Mouse (Mus musculus): Measurements from ENCODE around the gene Rorb. TPM values are rescaled to one million over a fixed set of nuclear protein-coding genes. Genes with fewer than 3 reads are reported as not detected.

The Rorb gene
- polyA plus RNA-seq, 1 experiment from 2014 or later, result 3.1 TPM

- H3K4me1 ChIP-seq (ENCODE audit: control insufficient read depth, insufficient read depth, low read length), result peaks cover 9% of the 10 kb centered on the region
- no peaks in the 10 kb centered on the region for H3K9me3 ChIP-seq (ENCODE audit: control insufficient read depth, low read length)
- H3K4me3 ChIP-seq (ENCODE audit: low read depth, low read length), result no peak overlapping the region
- H3K9ac ChIP-seq (ENCODE audit: low read length), result no peak overlapping the region
- H3K27ac ChIP-seq (ENCODE audit: low read depth, low read length), result peak overlapping the region; percentile 76; the same call in 1 of the 2 replicates
- no peaks in the 10 kb centered on the region for H3K27me3 ChIP-seq (ENCODE audit: control insufficient read depth, insufficient read depth, low read length)
- H3K4me2 ChIP-seq, result peak overlapping the region; percentile 9; the same call in 1 of the 2 replicates
- ATAC-seq (ENCODE audit: low FRiP score) (no peak), DNase-seq (ENCODE audit: low spot score, missing footprints) (peak; percentile 89)
- H3K36me3 ChIP-seq (ENCODE audit: control insufficient read depth, insufficient read depth, low read length), result no peaks in the 10 kb centered on the region
- WGBS, result 42% methylated on average over 11 of the region's 11 CpGs
Measured at GRCm38 (mm10) chr19:18887646-18888407, 223.2 kb downstream of the Rorb start.

GRCm38 (mm10) chr19:18881162-18881561, 229.8 kb downstream of the Rorb start:
- DNase-seq (ENCODE audit: low spot score, missing footprints) (no peak), ATAC-seq (ENCODE audit: low FRiP score) (no peak)
- H3K27ac ChIP-seq (ENCODE audit: low read depth, low read length), result no peak overlapping the region
- no peaks in the 10 kb centered on the region for H3K27me3 ChIP-seq (ENCODE audit: control insufficient read depth, insufficient read depth, low read length)
- H3K36me3 ChIP-seq (ENCODE audit: control insufficient read depth, insufficient read depth, low read length), result no peaks in the 10 kb centered on the region
- WGBS, result 49% methylated on average over 5 of the region's 5 CpGs
- H3K4me1 ChIP-seq (ENCODE audit: control insufficient read depth, insufficient read depth, low read length), result no peaks in the 10 kb centered on the region
- no peak overlapping the region for H3K9ac ChIP-seq (ENCODE audit: low read length)
- H3K9me3 ChIP-seq (ENCODE audit: control insufficient read depth, low read length), result no peaks in the 10 kb centered on the region
- H3K4me3 ChIP-seq (ENCODE audit: low read depth, low read length), result no peak overlapping the region
- no peak overlapping the region for H3K4me2 ChIP-seq
